Mouse (Mus musculus) myocyte (in vitro differentiated cells): ENCODE measurements around the gene Top3b. TPM values are rescaled to one million over a fixed set of nuclear protein-coding genes. Genes with fewer than 3 reads are reported as not detected.

Experiments used
- H3K27me3 ChIP-seq: one replicate; pipeline ENCODE4 v1.6.1; 2011; ENCODE audit not compliant: control insufficient read depth, insufficient read depth, insufficient read length
- H3K36me3 ChIP-seq: one replicate; pipeline ENCODE4 v1.6.1; 2011; ENCODE audit not compliant: control insufficient read depth, insufficient read depth
- H3K4me2 ChIP-seq: one replicate; pipeline ENCODE4 v1.6.1; 2011; ENCODE audit warnings: low read depth, control low read depth
- H3K4me3 ChIP-seq: one replicate; pipeline ENCODE4 v1.5.1; 2011; ENCODE audit warnings: mild to moderate bottlenecking, control low read depth, moderate library complexity
- H3K79me2 ChIP-seq: one replicate; pipeline ENCODE4 v1.6.1; 2011; ENCODE audit not compliant: control insufficient read depth, insufficient read depth
- H3ac ChIP-seq: one replicate; pipeline ENCODE4 v1.6.1; 2011; ENCODE audit not compliant: control insufficient read depth, insufficient read length
- E2F4 ChIP-seq: IDR thresholded peaks from one replicate; pipeline ENCODE4 v1.6.1; 2011; ENCODE audit warnings: mild to moderate bottlenecking, control low read depth, moderate library complexity; ENCODE audit not compliant: insufficient read depth
- MYOD1 ChIP-seq, 3 experiments: IDR thresholded peaks; one replicate each; pipeline ENCODE4 v1.6.1; 2011; ENCODE audit warnings: control low read depth in 2 of 3, low read depth in 2 of 3, mild to moderate bottlenecking in 2 of 3, moderate library complexity in 1 of 3; ENCODE audit not compliant: insufficient read length in 2 of 3, control insufficient read depth in 1 of 3
- POLR2AphosphoS2 ChIP-seq: IDR thresholded peaks from one replicate; pipeline ENCODE4 v1.6.1; 2011; ENCODE audit warnings: low read depth, control low read depth; ENCODE audit not compliant: insufficient read length
- REST ChIP-seq: IDR thresholded peaks from one replicate; pipeline ENCODE4 v1.6.1; 2011; ENCODE audit warnings: mild to moderate bottlenecking, control low read depth, moderate library complexity; ENCODE audit not compliant: insufficient read depth, insufficient read length
- TCF12 ChIP-seq: IDR thresholded peaks from one replicate; pipeline ENCODE4 v1.6.1; 2011; ENCODE audit warnings: mild to moderate bottlenecking, control low read depth; ENCODE audit not compliant: poor library complexity, insufficient read depth, severe bottlenecking
- USF1 ChIP-seq: IDR thresholded peaks from one replicate; pipeline ENCODE4 v1.6.1; 2011; ENCODE audit warnings: low read depth, mild to moderate bottlenecking, control low read depth, moderate library complexity
- polyA plus RNA-seq: library from polyadenylated mRNA; unstranded; fragments of >200 nt; fragmentation: generic; extraction: Trizol; gene quantifications from one replicate; pipeline ENCODE4 v1.2.1, GENCODE M21; 2012; ENCODE audit warnings: missing spikeins

Gene Top3b
- polyA plus RNA-seq, 1 experiment, result 50.6 TPM

DNA sequence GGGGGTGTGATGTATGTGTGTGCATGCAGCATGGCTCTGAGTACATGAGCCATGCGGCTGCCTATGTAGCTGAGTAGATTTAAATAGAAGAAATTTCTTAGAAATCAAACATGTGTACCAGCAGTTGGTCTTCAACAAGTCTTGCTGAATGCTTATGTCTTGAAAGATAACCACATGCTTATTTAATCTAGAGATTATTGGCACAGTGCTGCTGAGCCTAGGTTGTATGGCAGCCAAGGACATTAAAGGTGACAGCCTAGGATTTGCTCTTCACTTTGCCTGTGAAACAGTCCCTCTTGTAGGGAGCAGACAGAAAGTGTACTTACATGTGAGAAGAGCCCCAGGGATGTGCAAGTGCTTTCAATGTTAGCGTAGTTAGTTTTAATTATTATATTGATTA lies 70.5 kb downstream of the Top3b start:
- Histone ChIP-seq H3K79me2 (no peaks in the 10 kb centered on the region), H3K4me3 (no peak overlapping the region), H3ac (no peak overlapping the region), H3K36me3 (no peaks in the 10 kb centered on the region), H3K4me2 (no peak overlapping the region), H3K27me3 (no peaks in the 10 kb centered on the region)
- TF ChIP-seq E2F4, result no peak
- TF ChIP-seq POLR2AphosphoS2, result no peak
- no peak for TF ChIP-seq REST
- TF ChIP-seq USF1, result no peak
- TF ChIP-seq TCF12, result no peak
- no peak for TF ChIP-seq MYOD1 (IDR thresholded peaks at IDR 0.05; ENCODE audit: control insufficient read depth in 1 of 3, insufficient read length in 2 of 3, low read depth in 2 of 3)

Other genes starting within 250 kb of the Top3b start
- gene Olfr19, start 194.3 kb upstream of the Top3b start, polyA plus RNA-seq, result not detected
- gene Spag6l, start 41.3 kb upstream of the Top3b start, polyA plus RNA-seq, result not detected
- gene Igll1, start 6.8 kb upstream of the Top3b start, polyA plus RNA-seq, result not detected
- 0.83 TPM for gene Vpreb1, start 107 bp downstream of the Top3b start, polyA plus RNA-seq
- gene Ppm1f, start 25.7 kb downstream of the Top3b start, polyA plus RNA-seq, result 17.9 TPM
- 66.7 TPM for gene Mapk1, start 112.6 kb downstream of the Top3b start, polyA plus RNA-seq
- gene Ypel1, start 199.0 kb downstream of the Top3b start, polyA plus RNA-seq, result 2.7 TPM
- gene Ppil2, start 240.5 kb downstream of the Top3b start, polyA plus RNA-seq, result 48.5 TPM